Mouse (Mus musculus): ENCODE results near the gene Foxn4.

DNA sequence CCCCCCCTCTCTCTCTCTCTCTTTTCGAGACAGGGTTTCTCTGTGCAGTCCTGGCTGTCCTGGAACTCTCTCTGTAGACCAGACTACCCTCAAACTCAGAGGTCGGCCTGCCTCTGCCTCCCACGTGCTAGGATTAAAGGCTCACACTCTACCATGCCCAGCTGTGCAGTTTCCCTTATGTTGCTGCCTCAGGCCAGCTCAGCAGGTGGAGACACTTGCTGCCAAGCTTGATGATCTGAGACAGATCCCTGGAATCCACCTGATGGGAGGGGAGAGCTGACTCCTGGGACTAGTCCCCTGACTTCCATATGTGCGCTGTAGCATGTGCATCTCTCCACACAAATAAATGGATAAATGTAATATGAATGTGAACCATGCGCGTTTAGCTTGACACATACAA lies 29.6 kb upstream of the Foxn4 start:
- TF ChIP-seq CTCF (IDR thresholded peaks at IDR 0.05; ENCODE audit: low read depth, low read length) (no peak), POLR2A (IDR thresholded peaks at IDR 0.05; ENCODE audit: borderline replicate concordance, low read depth, low read length) (no peak)

All from bone marrow macrophage, adult 2 months (primary cell).